11 mouse cellular contexts compared by ENCODE assay signal in the genomic region with DNA sequence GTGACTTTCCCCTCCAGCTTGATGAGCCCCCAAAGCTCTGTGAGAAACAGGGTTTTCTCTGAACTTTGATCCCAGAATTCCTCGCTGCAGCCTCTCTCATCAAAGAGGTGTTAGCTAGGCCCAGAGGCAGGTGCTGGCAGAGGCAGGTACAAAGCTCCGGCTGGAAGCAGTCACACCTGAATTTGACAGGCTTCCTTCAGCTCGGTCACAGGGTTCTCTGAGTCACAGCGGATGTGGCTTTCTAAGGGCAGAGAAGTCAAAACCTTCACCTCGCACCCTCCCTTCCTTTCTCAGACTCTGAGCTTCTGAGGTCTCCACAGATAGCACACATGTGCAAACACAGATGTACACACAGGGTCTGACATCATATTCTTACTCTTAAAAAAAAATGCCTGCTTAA.
A peak's percentile ranks its signal among the peaks of the same experiment; 100 is the strongest.
DNase-seq lines count a peak whose midpoint lies in the region; ATAC-seq and TF ChIP-seq lines count a peak whose summit lies in the region.
"Had no signal": no experiment of that assay in that cellular context is flagged by ENCODE, and none has a peak within 500 bp of the region (broad histone marks: within the 10 kb centered on the region; RNA-seq: fewer than 3 reads in every experiment).

No protein-coding gene starts in this region.

- H3K9ac ChIP-seq in forebrain, embryonic 16.5 days (replicated peaks; ENCODE audit: low read depth, low read length): no peak overlapping the region
- H3K9ac ChIP-seq: neural tube, embryonic 13.5 days had no signal

- H3K27me3 ChIP-seq in embryonic facial prominence, embryonic 10.5 days (replicated peaks; ENCODE audit: low read depth, poor library complexity, severe bottlenecking): peaks cover 6% of the 10 kb centered on the region; the same call in 1 of the 2 replicates
- H3K27me3 ChIP-seq in limb, embryonic 10.5 days (ENCODE audit: low read depth, poor library complexity, severe bottlenecking): peaks cover 63% of the 10 kb centered on the region
- H3K27me3 ChIP-seq in forebrain, embryonic 16.5 days (replicated peaks; ENCODE audit: control insufficient read depth, insufficient read depth, low read length): no peaks in the 10 kb centered on the region
- H3K27me3 ChIP-seq: neural tube, embryonic 13.5 days had no signal

- no peaks in the 10 kb centered on the region for H3K36me3 ChIP-seq in embryonic facial prominence, embryonic 10.5 days (replicated peaks)
- H3K36me3 ChIP-seq in limb, embryonic 10.5 days: no peaks in the 10 kb centered on the region
- H3K36me3 ChIP-seq in forebrain, embryonic 16.5 days (ENCODE audit: control insufficient read depth, insufficient read depth): no peaks in the 10 kb centered on the region
- H3K36me3 ChIP-seq: neural tube, embryonic 13.5 days had no signal

- H3K27ac ChIP-seq in embryonic facial prominence, embryonic 10.5 days (replicated peaks): 0 out of 2 replicates have a peak overlapping the region, but pooled peaks have one; percentile 24
- no peak overlapping the region for H3K27ac ChIP-seq in limb, embryonic 10.5 days
- no peak overlapping the region for H3K27ac ChIP-seq in forebrain, embryonic 16.5 days (ENCODE audit: low read length)
- H3K27ac ChIP-seq: neural tube, embryonic 13.5 days had no signal

- no peak for TF ChIP-seq CTCF in lung, adult 2 months (IDR thresholded peaks at IDR 0.05; ENCODE audit: insufficient read depth, low read length)

- peak; percentile 80 for ATAC-seq in neutrophil, adult 5-6 weeks (ENCODE audit: extremely low read depth, insufficient number of reproducible peaks, low FRiP score, poor library complexity, severe bottlenecking)
- no peak for ATAC-seq in forebrain, embryonic 16.5 days

- no peak overlapping the region for H3K4me2 ChIP-seq in forebrain, embryonic 16.5 days (ENCODE audit: low read length)
- H3K4me2 ChIP-seq: neural tube, embryonic 13.5 days had no signal

- peak; percentile 67 for DNase-seq in lung, postnatal 25 days (ENCODE audit: low spot score)
- no peak for DNase-seq in lung, adult 2 months
- no peak for DNase-seq in embryonic facial prominence, embryonic 10.5 days (ENCODE audit: low spot score)
- peak; percentile 84 for DNase-seq in thymus, postnatal 25 days
- DNase-seq in limb, embryonic 10.5 days (ENCODE audit: low spot score): no peak
- DNase-seq in embryo, embryonic 11 days: no peak
- DNase-seq: left cerebral cortex, postnatal 4 days; lung, postnatal 10 days had no signal

- WGBS in lung, adult 2 months: 68% methylated on average over 5 of the region's 5 CpGs
- WGBS in embryonic facial prominence, embryonic 10.5 days: 75% methylated on average over 5 of the region's 5 CpGs
- WGBS in limb, embryonic 10.5 days: 80% methylated on average over 5 of the region's 5 CpGs
- WGBS in forebrain, embryonic 16.5 days: 87% methylated on average over 5 of the region's 5 CpGs

- no peaks in the 10 kb centered on the region for H3K9me3 ChIP-seq in embryonic facial prominence, embryonic 10.5 days
- H3K9me3 ChIP-seq in limb, embryonic 10.5 days (replicated peaks): no peaks in the 10 kb centered on the region
- H3K9me3 ChIP-seq in forebrain, embryonic 16.5 days (ENCODE audit: control insufficient read depth, low read length): no peaks in the 10 kb centered on the region
- H3K9me3 ChIP-seq: neural tube, embryonic 13.5 days had no signal

- peaks cover 6% of the 10 kb centered on the region; the same call in 1 of the 2 replicates for H3K4me1 ChIP-seq in lung, adult 2 months (ENCODE audit: control insufficient read depth, insufficient read depth, low read length)
- peaks cover 51% of the 10 kb centered on the region for H3K4me1 ChIP-seq in embryonic facial prominence, embryonic 10.5 days
- peaks cover 32% of the 10 kb centered on the region for H3K4me1 ChIP-seq in limb, embryonic 10.5 days
- H3K4me1 ChIP-seq in forebrain, embryonic 16.5 days (replicated peaks; ENCODE audit: control insufficient read depth, insufficient read depth, low read length): peaks cover 16% of the 10 kb centered on the region

- no peak overlapping the region for H3K4me3 ChIP-seq in lung, adult 2 months (replicated peaks; ENCODE audit: extremely low read depth, low read depth, low read length)
- no peak overlapping the region for H3K4me3 ChIP-seq in embryonic facial prominence, embryonic 10.5 days
- no peak overlapping the region for H3K4me3 ChIP-seq in limb, embryonic 10.5 days
- H3K4me3 ChIP-seq in forebrain, embryonic 16.5 days (replicated peaks; ENCODE audit: low read length): no peak overlapping the region
- H3K4me3 ChIP-seq: neural tube, embryonic 13.5 days had no signal

- TF ChIP-seq POLR2A in lung, adult 2 months (IDR thresholded peaks at IDR 0.05; ENCODE audit: borderline replicate concordance, extremely low read depth, low read depth, low read length): no peak

Comparison
In these comparisons a context has a peak if more than half of its experiments do, and no peak if none do; other contexts are left out.
1. DNase-seq: peak in lung, postnatal 25 days (single experiment) and thymus, postnatal 25 days (single experiment); none in lung, adult 2 months (single experiment), embryonic facial prominence, embryonic 10.5 days (single experiment), limb, embryonic 10.5 days (single experiment) and embryo, embryonic 11 days (single experiment).